Mouse (Mus musculus) kidney, adult 11 months (tissue): ENCODE measurements around the gene Mtus2.
"Not testable (repeated sequence)": the region's sequence is repeated elsewhere in the genome, so short reads cannot be mapped to it uniquely, and the experiment has no call there.

Experiments
- DNase-seq: peaks from one replicate; pipeline ENCODE4 v3.0.0; 2022

The Mtus2 gene

DNA sequence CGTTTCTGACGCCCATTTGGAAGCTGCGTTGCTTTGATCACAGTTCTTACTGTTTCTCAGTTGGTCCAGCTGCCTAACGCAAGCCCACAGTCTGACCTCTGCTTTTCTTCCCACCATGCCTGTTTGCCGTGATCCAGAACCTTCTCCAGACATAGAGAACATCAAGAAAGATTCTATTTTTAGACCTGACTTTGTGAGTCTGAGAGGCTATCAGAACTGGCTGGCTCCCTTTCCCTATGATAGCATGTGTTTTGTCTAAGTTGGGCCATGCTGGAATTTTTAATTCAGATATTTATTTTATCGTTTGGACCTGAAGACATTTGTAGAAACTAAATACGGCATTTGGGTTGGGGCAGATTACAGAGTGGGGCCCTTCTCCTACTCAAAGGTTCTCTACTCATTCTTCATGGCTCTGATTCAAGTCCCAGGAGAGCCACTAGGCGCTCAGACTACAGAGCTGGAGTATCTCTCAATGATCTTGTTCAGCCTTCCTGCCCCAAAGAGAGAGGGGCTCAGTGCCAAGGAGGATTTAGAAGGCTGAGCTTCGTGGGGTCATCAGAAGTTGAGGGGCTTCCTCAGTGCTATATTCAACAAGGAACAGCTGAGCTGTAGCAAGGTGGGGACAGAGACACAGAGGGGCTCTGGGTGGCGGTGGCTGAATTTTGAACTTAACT, 174.5 kb downstream of the Mtus2 start:
- no peak for DNase-seq

DNA sequence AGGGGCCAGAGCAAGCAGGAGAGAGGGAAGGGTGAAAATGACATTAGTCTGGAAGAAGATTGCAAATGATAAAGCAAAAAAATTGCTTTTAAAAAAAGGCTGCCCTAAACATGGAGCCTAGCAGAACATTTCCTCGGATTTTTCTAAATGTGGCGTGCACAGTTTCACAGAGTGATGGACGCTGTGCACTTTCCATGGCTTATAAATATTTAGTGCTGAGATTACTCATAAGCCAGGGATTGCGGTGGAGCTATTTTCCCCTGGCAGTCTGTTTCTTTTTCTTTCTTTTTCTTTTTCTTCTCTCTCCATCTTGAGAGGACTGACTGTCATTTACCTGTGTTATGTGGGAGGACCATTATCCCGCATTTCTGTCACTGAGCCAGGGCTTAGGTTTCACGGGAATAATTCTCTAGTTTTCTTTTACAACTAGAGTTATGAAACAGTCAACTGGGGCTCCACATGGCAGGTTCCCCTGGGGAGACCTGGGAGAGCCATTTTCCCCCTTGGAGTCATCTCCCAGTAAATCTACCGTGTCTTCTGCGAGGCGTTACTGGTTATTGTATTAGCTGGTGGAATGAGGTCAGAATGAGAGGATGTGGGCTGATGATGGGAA, 176.4 kb downstream of the Mtus2 start:
- no peak for DNase-seq

DNA sequence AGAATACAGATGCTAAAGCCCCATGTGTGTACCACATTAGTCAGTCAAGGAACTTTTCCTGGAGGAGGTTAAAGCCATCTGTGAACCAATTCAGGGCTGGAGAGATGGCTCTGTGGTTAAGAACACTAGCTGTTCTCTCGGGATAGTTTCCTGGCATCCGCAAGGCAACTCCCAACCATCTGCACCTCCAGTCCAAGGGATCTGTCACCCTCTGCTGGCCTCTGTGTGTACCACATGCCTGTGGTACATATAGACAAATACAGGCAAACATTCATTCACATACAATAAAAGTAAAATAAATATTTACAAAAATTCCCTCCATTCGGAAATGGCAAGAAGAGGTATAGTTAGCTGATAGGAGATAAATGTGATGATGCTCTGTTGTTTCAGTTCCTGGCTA, 184.5 kb downstream of the Mtus2 start:
- DNase-seq, result no peak

DNA sequence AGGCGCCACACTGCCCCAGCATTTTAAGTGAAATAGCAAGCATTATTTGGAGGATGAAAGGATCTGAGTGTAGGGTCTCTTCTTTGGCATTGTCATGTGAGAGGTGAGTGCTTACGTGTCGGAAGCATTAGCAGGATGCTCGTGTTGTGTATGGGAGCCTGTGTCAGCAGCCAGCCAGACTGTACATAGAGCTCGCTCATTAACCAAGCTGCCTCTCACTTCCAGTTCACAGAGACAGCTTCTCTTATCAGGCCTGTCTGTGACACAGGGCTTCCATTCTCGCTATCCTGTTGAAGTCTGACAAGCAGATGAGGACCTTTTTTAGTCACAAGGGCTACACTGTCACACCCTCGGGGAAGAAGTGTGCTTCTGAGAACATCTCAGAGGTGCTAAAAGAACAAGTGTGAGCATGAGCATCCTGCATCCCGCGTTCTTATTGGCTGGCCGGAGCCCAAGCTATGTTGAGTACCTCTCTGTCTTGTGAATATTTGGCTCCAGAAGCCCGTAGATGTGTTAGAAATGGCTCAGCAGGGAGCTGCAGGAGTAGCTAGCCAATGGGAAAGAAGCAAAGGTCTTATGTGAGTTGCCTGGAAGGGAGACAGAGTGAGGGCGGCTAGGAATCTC, 189.2 kb downstream of the Mtus2 start:
- DNase-seq, result no peak

DNA sequence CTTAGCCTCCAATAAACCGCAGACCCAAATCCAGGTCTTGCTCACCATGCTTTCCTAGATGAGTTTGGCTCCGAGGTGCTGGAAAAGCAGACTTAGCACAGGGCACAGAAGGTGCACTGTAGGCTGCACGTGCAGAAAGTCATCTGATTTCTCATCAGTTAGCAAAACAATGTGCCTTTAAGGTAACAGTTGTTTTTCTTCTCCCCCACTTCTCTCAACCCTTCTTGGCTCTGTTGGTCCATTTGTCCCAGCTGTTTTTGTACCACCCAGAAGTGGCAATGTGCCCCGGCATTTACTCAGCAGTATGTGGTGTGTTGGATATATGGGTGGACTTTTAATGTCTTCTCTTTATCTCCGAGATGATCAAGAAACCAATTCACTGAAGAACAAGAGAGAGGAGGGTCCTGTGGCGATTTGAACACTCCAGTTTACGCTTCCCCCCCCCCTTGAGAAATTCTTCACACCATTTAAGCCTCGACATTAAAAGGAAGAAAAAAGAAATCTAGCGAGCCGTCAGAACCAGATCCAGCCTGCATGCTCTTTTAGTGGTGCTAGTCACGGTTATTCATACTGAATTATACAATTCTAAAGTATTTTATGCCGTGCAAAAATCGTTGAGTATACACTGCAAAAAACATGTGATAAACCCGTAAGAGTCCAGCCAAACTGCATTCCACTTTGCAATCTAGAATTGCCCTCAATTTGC, 194.9 kb downstream of the Mtus2 start:
- DNase-seq, result no peak

DNA sequence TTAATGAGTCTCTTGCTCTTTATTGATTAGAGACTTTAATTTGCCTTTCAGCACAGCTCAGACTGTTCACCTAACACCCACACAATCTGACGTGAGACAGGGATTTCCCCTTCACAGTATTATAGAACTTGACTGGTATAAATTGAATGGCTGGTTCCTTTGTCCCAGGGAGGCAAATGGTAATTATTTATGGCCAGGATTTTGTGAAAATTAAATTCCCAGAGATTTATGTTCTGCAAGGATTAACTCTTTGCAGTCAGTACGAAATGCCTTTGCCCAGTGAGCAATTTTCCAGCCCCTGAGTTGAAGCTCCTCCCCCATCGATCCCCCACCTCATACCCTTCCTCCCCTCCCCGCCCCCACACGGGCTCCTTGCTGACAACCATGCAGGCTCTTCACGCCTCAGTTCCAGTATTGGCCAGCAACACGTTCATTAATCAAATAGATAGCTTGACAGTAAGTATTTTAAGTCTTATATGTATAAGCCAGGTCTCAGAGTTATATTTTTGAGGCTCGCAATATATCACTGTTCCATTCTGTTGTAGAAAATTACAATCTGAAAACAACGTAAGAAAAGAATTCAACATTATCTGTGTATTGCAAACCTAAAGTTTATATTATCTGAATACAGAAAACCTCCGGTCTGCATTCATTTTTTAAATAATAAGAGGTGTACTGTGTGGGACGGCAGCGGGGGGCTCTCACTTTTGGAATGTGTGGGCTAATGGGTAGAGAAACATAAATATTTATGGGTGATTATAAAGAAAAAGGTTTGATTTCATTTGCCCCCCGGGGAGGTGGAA, 195.7 kb downstream of the Mtus2 start:
- DNase-seq, result no peak

DNA sequence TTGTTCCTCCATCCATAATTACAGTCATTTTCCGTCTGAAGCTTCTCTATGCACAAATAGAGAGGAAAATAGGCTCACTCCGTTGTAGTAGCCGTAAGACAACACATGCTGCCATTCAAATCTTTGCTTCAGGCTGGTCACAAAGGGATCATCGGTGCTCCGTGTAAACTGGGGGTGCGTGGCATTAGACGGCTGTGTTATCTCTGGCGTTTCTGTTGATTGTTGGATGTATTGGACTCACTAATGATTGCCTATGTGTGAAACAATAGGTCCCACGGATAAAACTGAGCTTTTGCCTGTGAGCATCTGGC, 196.2 kb downstream of the Mtus2 start:
- DNase-seq, result no peak

DNA sequence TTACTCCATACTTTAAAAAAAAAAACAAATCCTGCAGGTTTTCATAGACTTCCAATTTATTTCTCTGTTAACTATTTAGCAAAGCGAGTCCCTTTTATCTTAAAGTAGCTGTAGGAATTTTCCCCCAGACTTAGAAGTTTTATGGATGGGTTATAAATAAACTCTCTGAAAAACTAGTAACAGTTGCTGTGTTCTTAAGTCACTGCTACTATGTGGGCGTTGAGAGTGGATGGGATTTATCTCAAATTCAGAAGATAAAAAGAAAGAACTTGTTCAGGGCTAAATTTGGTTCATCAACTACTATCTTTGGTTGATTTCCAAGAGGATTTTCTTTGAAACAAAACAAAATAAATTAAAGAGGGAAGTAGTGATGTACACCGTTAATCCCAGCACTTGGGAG, 197.6 kb downstream of the Mtus2 start:
- DNase-seq, result no peak

DNA sequence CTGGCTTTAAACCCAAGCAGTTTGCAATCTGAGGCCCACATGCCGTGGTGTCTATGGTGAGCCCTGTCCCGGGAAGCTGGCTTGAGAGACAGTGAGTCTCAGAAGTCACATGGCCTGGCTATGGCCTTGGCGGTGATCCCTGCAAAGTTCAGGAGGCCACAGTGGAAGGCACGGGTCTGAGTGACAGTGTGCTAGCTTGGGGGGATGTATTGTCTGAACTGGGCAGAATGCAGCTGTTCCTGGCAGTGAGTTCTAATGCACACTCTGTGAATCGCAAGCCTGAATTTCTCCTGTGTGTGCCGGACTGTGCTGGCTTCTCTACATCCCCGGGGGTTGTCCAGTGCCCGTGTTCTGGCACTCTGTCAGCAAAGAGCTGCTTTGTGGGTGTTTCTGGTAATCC, 202.2 kb downstream of the Mtus2 start:
- DNase-seq, result no peak

DNA sequence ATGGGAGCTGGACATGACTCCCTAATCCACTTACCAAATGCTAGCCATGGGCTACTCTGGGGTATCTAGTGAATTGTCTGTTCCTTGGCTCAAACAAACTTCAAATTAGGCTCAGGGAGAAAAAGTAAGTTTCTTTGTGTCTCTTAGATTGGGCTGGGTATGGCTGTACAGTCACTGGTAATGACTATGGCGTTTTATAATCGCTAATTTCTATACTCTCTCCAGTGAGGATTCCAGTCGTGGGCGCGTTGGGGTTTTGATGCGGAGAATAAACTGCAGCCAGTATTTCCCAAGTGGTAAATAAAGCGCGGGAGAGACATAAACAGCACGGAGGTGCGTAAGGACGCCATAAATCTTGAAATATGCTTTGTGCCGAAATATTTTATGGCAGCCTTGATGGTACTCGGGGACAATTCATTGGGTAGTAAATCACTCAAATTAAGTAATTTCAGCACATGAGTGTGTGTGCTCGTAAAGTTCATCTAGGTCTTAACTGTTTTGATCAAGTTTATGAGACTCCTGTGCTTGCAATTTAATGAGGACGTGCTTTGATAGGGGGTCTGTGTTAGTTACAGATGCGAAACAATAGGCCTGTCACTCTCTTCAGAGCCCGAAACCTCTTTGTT, 203.5 kb downstream of the Mtus2 start:
- DNase-seq, result no peak

DNA sequence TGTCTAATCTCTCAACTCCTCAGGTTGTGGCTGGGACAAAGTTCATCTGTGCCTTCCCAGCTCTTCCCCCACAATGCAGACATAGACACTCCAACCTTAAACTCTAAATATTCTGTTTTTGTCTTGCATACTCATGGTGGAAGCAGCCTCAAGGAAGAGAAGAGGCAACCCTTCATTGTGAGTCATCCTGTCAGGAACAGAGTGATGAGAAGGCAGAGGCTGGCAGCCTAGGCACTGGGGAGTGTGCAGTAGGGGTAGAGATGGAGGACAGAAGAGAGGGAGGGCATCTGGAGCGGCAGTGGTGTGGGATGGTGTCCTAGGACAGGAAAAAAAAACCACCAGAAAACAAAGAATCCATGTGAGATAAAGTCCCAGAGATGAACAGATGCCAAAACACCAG, 208.0 kb downstream of the Mtus2 start:
- DNase-seq, result no peak

DNA sequence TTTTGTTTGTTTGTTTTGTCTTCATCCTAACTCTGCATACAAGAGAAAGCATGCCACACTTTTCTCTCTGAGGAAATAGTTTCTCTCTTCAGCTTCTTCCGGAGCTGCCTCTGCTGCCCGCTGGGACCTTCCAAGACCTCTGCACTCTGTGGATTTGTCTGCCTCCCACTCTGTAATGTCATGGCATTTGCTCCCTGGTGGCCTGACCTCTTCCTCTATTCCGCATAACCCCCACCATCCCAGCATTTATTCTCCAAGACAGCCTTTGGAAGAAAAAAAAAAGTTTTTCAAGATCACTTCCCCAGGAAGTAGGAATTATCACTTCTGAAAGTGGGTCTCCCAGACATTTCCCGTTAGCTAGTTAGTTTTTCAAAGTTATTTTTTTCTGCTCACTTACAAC, 218.0 kb downstream of the Mtus2 start:
- DNase-seq, result no peak

DNA sequence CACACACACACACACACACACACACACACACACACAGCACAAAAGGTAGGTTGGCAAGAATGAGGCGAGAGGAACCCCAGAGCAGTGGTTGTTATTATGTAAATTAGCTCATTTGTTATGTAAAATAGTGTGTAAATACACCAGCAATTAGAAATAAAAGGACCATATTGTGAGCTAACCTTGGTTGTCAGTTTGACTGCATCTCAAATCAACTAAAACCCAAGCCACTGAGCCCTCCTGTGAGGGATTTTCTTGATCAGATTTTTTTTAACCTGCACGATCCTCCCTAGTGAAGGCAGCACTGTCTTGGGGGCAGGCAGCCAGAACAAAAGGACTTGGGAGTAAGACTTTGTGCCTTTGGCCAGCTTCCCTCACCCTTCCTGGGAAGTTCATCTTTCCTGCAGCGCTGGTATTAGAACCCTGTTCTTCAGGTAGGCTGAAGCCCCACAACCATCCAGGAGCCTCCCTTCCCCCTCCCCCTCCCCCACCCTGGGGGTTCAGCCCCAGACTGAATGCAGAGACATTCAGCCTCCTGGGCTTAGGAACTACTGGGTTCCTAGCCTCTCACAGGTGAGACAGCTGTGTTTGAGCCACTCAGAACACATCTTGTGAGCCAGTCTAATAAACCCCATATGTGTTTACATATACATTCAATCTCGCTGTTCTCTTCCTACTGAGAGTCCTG, 218.8 kb downstream of the Mtus2 start:
- no peak for DNase-seq

DNA sequence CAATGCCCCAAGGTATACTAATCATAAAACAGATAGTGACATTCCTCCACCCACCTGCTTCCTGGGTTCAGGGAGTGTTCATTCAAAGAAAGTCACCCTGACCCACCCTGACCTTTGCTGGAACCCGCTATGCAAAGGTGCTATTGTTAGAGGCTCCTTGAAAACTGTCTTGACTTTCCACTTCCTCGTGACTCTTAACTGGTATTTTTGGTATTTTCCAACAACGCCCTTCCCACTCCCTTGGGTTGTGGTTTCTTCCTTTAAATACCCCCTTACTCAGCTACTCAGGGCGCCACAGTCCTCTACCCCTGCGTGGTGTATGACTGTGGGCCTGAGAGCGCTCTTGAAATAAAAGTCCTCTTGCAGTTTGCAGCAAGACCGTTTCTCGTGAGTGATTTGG, 219.4 kb downstream of the Mtus2 start:
- DNase-seq, result not testable (repeated sequence)

DNA sequence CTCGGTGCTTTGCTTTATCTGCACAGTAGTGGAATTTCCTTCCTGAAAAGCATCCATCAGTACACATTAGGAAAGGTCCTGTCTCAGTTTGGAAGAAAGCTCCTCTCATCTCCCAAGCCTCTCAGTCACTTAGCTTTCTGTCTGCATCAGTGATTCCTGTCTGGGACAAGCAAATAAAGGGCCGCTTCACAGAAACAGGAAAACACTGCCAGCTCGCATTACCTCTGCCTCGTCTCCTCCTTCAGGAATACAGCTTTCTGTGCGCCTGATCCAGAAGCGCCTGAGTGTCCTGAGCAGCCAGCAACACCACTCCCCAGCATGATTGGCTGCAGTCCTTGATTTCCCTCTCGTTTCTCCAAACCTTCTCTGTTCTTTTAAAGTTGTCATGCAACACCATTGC, 222.1 kb downstream of the Mtus2 start:
- no peak for DNase-seq

DNA sequence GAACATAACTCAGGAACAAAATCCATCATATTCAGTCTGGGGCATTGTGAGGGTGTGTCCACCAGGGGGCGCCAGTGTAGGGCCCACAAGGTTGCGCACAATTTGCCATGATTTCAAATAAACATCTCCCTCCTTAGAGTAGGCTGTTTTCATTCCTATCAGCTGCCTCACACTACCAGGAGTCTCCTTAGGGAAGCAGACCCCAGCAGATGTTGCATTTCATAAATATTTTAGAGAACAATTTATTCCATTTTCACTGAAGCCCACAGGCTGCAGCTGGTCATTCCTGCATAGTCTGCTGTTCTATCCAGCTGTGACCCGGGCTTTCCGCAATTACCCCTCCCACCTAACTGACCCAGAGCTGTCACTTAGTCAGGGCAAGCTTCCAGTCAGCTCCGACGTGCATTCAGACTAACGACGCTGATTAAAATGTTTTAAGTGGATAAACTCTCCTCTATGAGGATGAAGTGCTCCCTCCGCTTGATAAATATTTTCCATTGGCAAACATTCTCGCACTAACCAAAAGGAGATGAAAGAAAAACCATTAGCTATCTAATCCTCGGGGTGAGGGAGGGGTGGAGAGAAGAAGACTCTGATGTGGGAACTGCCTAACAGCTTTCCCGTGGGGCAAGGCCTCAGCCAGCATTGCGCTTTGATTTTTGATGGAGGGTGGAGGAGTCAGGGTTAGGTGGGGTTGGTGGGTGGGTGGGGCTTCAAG, 223.6 kb downstream of the Mtus2 start:
- DNase-seq, result no peak

DNA sequence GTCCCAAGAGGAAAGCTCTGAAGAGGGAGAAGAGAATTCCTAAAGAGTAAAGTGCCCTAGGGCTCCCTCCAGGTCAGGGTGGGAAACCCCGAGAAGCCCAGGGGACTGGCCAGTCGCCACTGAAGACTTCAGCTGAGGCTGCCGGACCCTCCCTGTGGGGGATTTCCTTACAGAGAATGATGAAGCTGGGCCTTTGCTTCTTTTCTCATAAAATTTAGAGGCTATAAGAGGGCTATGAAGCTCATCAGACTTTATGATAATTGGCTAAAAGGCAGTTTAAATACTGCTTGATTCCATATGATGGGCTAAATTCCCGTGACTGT, 224.1 kb downstream of the Mtus2 start:
- DNase-seq, result no peak

DNA sequence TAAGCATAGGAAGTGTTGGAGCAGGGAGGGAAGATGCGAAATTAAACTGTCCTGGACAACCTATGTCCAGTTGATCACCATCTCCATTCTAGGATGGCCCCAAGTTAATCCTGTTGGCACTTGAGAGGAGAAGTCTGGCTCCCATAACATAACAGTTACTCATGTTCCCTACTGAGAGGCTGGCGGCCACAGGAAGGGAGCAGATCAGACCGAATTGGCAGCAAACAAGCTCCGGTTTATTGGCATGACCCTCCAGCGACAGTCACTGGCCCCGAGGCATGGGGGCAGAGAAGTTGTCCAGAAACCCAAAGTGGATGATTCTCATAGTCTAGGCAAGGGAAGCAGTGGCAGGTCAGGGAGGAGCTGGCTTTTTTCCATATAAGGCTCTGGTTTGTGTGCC, 224.8 kb downstream of the Mtus2 start:
- DNase-seq, result no peak

DNA sequence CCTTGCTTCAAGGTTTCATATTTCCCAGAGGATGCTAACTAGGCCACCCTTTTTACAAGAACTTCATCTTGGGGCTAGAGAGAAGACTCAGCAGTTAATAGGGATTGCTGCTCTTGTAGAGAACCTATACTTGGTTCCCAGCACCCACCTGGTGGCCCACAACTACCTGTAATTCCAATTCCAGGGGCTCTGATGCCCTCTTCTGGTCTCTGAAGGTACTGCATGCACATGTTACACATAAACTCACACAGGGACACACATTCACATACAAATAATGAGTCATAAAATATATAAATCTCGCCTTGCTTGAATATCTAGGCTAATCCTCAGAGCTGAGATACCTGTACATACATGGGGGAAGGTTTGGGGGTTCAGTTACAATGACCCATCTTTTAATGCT, 228.8 kb downstream of the Mtus2 start:
- no peak for DNase-seq

DNA sequence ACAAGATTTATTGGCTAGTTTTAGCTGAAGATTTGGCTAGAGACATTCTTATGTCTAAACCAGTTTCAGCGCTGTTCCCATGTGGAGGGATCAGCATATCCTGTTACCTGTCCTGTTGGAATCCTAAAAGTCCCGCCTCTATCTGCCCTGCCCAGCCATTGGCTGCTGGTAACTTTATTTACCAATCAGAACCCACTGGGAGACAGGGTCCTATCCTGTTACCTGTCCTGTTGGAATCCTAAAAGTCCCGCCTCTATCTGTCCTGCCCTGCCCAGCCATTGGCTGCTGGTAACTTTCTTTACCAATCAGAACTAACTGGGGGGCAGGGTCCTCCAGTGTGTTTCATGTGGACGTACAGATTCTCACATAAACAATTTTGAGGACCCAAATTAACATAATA, 234.3 kb downstream of the Mtus2 start:
- DNase-seq, result no peak

DNA sequence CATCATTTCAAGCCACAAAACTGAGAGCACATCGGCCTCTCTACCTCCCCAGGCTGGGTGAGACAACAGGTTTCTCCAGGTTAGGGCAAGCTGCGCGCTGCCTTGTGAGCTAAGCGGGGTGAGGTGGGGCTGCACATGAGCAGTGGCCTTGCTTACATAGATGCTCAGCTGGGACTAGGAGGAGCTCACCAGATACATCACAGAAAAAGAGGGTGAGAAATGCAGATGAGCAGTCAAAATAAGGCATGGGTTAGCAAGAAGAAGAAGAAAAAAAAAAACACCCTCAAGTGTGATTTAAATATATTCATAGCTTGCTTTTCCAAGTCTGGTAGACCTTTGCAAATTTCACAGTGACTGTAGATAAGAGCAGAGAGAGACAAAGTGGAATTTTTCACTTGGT, 254.7 kb downstream of the Mtus2 start:
- no peak for DNase-seq

DNA sequence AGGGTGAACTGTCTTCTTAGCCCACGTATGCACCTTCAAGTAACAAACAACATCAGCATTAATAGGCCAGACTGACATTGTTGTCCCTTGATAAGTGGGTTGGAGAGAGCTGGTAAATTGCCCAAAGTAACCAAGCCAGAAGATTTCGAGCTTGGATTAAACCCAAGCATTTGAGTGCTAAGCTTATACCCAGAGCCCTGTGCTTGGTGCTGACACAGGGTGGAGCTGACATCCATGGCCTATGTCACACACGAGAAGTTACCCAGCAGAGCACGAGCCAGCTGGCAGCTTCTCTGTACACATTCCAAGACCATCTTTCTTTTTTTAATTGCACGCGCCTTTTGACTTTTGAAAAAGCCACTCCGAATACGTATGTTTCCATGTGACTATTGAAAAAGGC, 259.7 kb downstream of the Mtus2 start:
- DNase-seq, result no peak
